Mouse (Mus musculus) embryonic facial prominence, embryonic 13.5 days (tissue): ENCODE measurements at regions not wholly inside any gene's neighbourhood (a gene's known extent, or its start where the extent isn't known, plus 50 kb on each side); places are given as distances from the start of the nearest gene placed in this dataset.

Source experiments
- ATAC-seq: fragments of 200-750 bp; cut with Nextera tagmentation; 2 replicates; pipeline ENCODE4 v1.8.0; 2017; ENCODE audit warnings: low read depth; ENCODE audit not compliant: insufficient number of reproducible peaks, insufficient read depth, low FRiP score, low TSS enrichment
- H3K27ac ChIP-seq: fragments of 300-500 bp; sonication (generic); 2 replicates; pipeline ENCODE4 v1.5.1; 2015; ENCODE audit warnings: moderate library complexity, mild to moderate bottlenecking, inconsistent platforms
- H3K27me3 ChIP-seq: fragments of 300-500 bp; sonication (generic); 2 replicates; pipeline ENCODE4 v1.6.1; 2015; ENCODE audit warnings: mild to moderate bottlenecking, inconsistent platforms
- H3K36me3 ChIP-seq: fragments of 300-500 bp; sonication (generic); 2 replicates; pipeline ENCODE4 v1.6.1; 2015; ENCODE audit warnings: mild to moderate bottlenecking, inconsistent platforms
- H3K4me1 ChIP-seq: fragments of 300-500 bp; sonication (generic); 2 replicates; pipeline ENCODE4 v1.6.1; 2015; ENCODE audit warnings: inconsistent platforms
- H3K4me2 ChIP-seq: fragments of 300-500 bp; sonication (generic); 2 replicates; pipeline ENCODE4 v1.6.1; 2015; ENCODE audit warnings: moderate library complexity, mild to moderate bottlenecking, inconsistent platforms
- H3K4me3 ChIP-seq: fragments of 300-500 bp; sonication (generic); 2 replicates; pipeline ENCODE4 v1.5.1; 2015; ENCODE audit warnings: mild to moderate bottlenecking, inconsistent platforms
- H3K9ac ChIP-seq: fragments of 300-500 bp; sonication (generic); 2 replicates; pipeline ENCODE4 v1.6.1; 2015; ENCODE audit warnings: mild to moderate bottlenecking, inconsistent platforms
- H3K9me3 ChIP-seq: fragments of 300-500 bp; sonication (generic); 2 replicates; pipeline ENCODE4 v1.6.1; 2016; ENCODE audit warnings: inconsistent platforms
- WGBS: fragments of 180-500 bp; shearing (Covaris S2); methylation state at CpG from one replicate; pipeline ENCODE4 v1.1.7; 2015; ENCODE audit warnings: mixed read lengths; 5-methylcytosine and 5-hydroxymethylcytosine counted together

- no peak overlapping the region for H3K27ac ChIP-seq
Observed at GRCm38 (mm10) chr9:16772867-16773266, 271.8 kb upstream of the Fat3 start.

GRCm38 (mm10) chr9:16727653-16728052 is 226.6 kb upstream of the Fat3 start:
- ATAC-seq, result no peak

More at GRCm38 (mm10) chr9:16772867-16773266, 271.8 kb upstream of the Fat3 start:
- H3K4me2 ChIP-seq, result no peak overlapping the region
- H3K4me3 ChIP-seq, result no peak overlapping the region
- no peaks in the 10 kb centered on the region for H3K4me1 ChIP-seq
- no peak overlapping the region for H3K9ac ChIP-seq
- no peaks in the 10 kb centered on the region for H3K9me3 ChIP-seq
- H3K36me3 ChIP-seq, result no peaks in the 10 kb centered on the region
- H3K27me3 ChIP-seq, result no peaks in the 10 kb centered on the region
- ATAC-seq, result no peak

DNA sequence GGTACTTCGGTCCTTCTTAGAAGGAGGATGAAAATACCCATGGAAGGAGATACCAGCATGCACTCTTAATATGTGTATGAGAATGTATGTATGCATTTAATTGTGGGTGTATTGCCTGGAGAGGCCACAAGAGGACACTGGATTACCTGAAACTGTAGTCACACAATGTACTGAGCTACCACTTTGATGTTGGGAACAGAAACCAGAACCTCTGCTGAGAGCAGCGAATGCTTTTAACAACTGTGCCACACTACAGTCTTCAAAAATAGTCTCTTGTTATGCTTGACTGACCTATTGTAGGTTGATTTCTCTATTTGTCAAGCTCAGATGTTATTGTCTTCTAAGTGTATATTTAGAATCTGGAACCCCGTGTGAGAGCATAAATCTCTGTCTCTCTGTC is 201.3 kb upstream of the Fat3 start:
- Histone ChIP-seq H3K4me1 (no peaks in the 10 kb centered on the region), H3K36me3 (no peaks in the 10 kb centered on the region), H3K27ac (no peak overlapping the region), H3K9me3 (no peaks in the 10 kb centered on the region), H3K4me2 (no peak overlapping the region), H3K27me3 (no peaks in the 10 kb centered on the region), H3K4me3 (no peak overlapping the region), H3K9ac (no peak overlapping the region)
- 81% methylated on average over 3 of the region's 3 CpGs for WGBS
- ATAC-seq, result no peak

More at GRCm38 (mm10) chr9:16727653-16728052, 226.6 kb upstream of the Fat3 start:
- H3K4me1 ChIP-seq, result no peaks in the 10 kb centered on the region
- no peaks in the 10 kb centered on the region for H3K36me3 ChIP-seq
- H3K4me3 ChIP-seq, result no peak overlapping the region
- H3K9me3 ChIP-seq, result no peaks in the 10 kb centered on the region
- 84% methylated on average over 2 of the region's 2 CpGs for WGBS
- no peak overlapping the region for H3K4me2 ChIP-seq
- no peak overlapping the region for H3K9ac ChIP-seq
- H3K27me3 ChIP-seq, result no peaks in the 10 kb centered on the region
- H3K27ac ChIP-seq, result no peak overlapping the region

GRCm38 (mm10) chr9:16661527-16661926 is 160.4 kb upstream of the Fat3 start:
- no peak overlapping the region for H3K4me3 ChIP-seq
- no peak overlapping the region for H3K27ac ChIP-seq
- 62% methylated on average over 2 of the region's 2 CpGs for WGBS
- no peaks in the 10 kb centered on the region for H3K9me3 ChIP-seq
- no peak for ATAC-seq
- no peaks in the 10 kb centered on the region for H3K27me3 ChIP-seq
- no peak overlapping the region for H3K4me2 ChIP-seq
- no peaks in the 10 kb centered on the region; the same call in 1 of the 2 replicates for H3K4me1 ChIP-seq
- H3K36me3 ChIP-seq, result no peaks in the 10 kb centered on the region
- no peak overlapping the region for H3K9ac ChIP-seq

DNA sequence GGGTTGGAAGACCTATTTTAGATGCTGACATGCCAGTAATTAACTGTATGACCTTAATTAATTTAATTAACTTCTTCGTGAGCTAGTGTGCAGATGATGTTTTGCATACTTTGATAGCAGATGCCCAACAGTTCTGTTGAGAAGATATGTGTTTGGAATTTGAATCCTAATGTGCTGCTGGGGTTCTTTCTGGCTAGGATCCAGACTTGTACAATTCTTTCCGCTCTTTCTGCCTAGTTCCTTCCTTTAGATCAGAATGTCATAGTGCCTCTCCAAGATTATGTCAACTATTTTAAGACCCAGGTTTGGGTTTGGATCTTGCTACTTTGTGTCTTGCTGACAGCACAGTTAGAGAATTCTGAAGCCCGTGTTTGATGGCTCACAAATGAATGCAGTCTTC is 159.9 kb upstream of the Fat3 start:
- no peak overlapping the region for H3K4me2 ChIP-seq
- no peaks in the 10 kb centered on the region for H3K9me3 ChIP-seq
- 48% methylated on average over 3 of the region's 3 CpGs for WGBS
- H3K9ac ChIP-seq, result no peak overlapping the region
- no peak overlapping the region for H3K4me3 ChIP-seq
- H3K27me3 ChIP-seq, result no peaks in the 10 kb centered on the region
- no peaks in the 10 kb centered on the region; the same call in 1 of the 2 replicates for H3K4me1 ChIP-seq
- no peak overlapping the region for H3K27ac ChIP-seq
- H3K36me3 ChIP-seq, result no peaks in the 10 kb centered on the region
- no peak for ATAC-seq
